Mouse (Mus musculus): Measurements from ENCODE around the gene Tbx10.

Tbx10 gene

GRCm38 (mm10) chr19:3975866-3976265 lies 16.7 kb upstream of the Tbx10 start:
- DNase-seq (ENCODE audit: low spot score in 2 of 2): no peak

- DNase-seq (ENCODE audit: low spot score in 2 of 2): peak; percentile 69 to 87
These were observed 12.2 kb upstream of the Tbx10 start for GRCm38 (mm10) chr19:3980309-3980708.

- DNase-seq (ENCODE audit: low spot score in 2 of 2): no peak
These were observed 11.6 kb upstream of the Tbx10 start for GRCm38 (mm10) chr19:3980917-3981316.

- DNase-seq (ENCODE audit: low spot score in 2 of 2): no peak
These were observed 8.9 kb upstream of the Tbx10 start for GRCm38 (mm10) chr19:3983527-3984200.

- DNase-seq (ENCODE audit: low spot score in 2 of 2): no peak
These were observed 7.3 kb upstream of the Tbx10 start for GRCm38 (mm10) chr19:3985261-3985681.

GRCm38 (mm10) chr19:3986334-3986733 lies 6.2 kb upstream of the Tbx10 start, which contains the start of gene Acy3:
Gene Acy3 (plus strand): TSS chr19:3986570.
- peak; percentile 57 to 58 for DNase-seq (ENCODE audit: low spot score in 2 of 2)

GRCm38 (mm10) chr19:3988066-3988465 lies 4.5 kb upstream of the Tbx10 start:
- DNase-seq (ENCODE audit: low spot score in 2 of 2): no peak

- no peak for DNase-seq (ENCODE audit: low spot score in 2 of 2)
These were observed 3.8 kb upstream of the Tbx10 start for GRCm38 (mm10) chr19:3988750-3989149.

- DNase-seq (ENCODE audit: low spot score in 2 of 2): no peak
These were observed 1.7 kb upstream of the Tbx10 start for GRCm38 (mm10) chr19:3990804-3991203.

- no peak for DNase-seq (ENCODE audit: low spot score in 2 of 2)
These were observed 990 bp upstream of the Tbx10 start for GRCm38 (mm10) chr19:3991562-3991961.

GRCm38 (mm10) chr19:3991966-3992365 lies 586 bp upstream of the Tbx10 start:
- DNase-seq (ENCODE audit: low spot score in 2 of 2): no peak

GRCm38 (mm10) chr19:3994932-3995331 lies 2.4 kb downstream of the Tbx10 start:
- DNase-seq (ENCODE audit: low spot score in 2 of 2): no peak

- no peak for DNase-seq (ENCODE audit: low spot score in 2 of 2)
These were observed 3.0 kb downstream of the Tbx10 start for GRCm38 (mm10) chr19:3995505-3995904.

- DNase-seq (ENCODE audit: low spot score in 2 of 2): no peak
These were observed 3.6 kb downstream of the Tbx10 start for GRCm38 (mm10) chr19:3996106-3996505.

GRCm38 (mm10) chr19:3996747-3997146 lies 4.2 kb downstream of the Tbx10 start:
- DNase-seq (ENCODE audit: low spot score in 2 of 2): no peak

GRCm38 (mm10) chr19:3997231-3997630 lies 4.7 kb downstream of the Tbx10 start:
- no peak for DNase-seq (ENCODE audit: low spot score in 2 of 2)

GRCm38 (mm10) chr19:3998335-3998734 lies 5.8 kb downstream of the Tbx10 start:
- DNase-seq (ENCODE audit: low spot score in 2 of 2): no peak

- DNase-seq (ENCODE audit: low spot score in 2 of 2): no peak
These were observed 6.7 kb downstream of the Tbx10 start for GRCm38 (mm10) chr19:3999121-3999730.

GRCm38 (mm10) chr19:4000119-4000900 lies 7.8 kb downstream of the Tbx10 start, which contains the start of the genes Nudt8 and Gm49405:
Gene Nudt8 (plus strand): TSS chr19:4000580.
Gene Gm49405 (plus strand): TSS chr19:4000626.
- DNase-seq (ENCODE audit: low spot score in 2 of 2): peak; percentile 97

- DNase-seq (ENCODE audit: low spot score in 2 of 2): no peak
These were observed 8.5 kb downstream of the Tbx10 start for GRCm38 (mm10) chr19:4000949-4001525.

- DNase-seq (ENCODE audit: low spot score in 2 of 2): no peak
These were observed 9.2 kb downstream of the Tbx10 start for GRCm38 (mm10) chr19:4001752-4002151.

GRCm38 (mm10) chr19:4003112-4003511 lies 10.6 kb downstream of the Tbx10 start, which contains the start of gene Doc2g:
Gene Doc2g (plus strand): TSS chr19:4003313.
- DNase-seq (ENCODE audit: low spot score in 2 of 2): no peak

All from frontal cortex, postnatal 36 days (tissue).